Mouse (Mus musculus) B cell, adult 2 months (primary cell): Measurements from ENCODE around the gene Sp110.
"Not testable (repeated sequence)": the region's sequence is repeated elsewhere in the genome, so short reads cannot be mapped to it uniquely, and the experiment has no call there.

Experiments
- DNase-seq, 2 experiments: peaks; one replicate each; pipeline ENCODE4 v3.0.0; 2022

Gene Sp110

DNA sequence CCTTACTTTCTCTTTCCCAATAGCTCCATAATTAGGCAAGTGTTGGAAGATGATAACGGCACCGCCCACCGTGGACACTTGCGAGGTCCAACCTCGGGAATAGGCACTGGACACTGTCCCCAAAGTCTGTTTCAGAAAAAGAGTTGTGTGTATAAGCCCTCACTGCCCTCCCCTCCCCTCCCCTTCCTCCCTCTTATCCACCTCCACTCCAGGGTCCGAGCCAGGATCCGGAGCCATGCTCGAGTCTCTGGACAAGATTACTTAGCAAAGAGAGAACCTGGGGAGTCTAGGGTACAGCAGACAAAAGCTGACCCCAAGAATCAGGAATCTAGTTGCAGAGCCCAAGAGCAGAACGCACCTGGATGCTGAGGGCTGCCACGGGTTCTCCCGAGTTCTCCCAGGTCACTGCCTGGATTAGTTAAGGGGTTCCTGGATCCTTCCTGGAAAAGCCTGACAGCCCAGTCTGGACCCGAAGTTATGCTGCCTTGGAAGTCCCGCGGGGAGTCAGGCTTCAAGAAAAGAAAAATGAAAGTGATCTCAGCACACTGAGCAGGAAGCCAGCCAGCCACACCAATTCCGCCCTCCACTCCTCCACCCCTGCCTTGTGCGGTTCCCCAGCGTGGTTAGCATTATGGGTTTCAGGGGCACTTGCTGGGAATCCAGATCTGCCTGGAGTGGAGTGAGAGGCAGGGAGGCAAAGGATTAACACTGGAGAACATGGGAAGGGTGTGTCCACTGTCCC is at the start of gene Sp110:
TSS of gene Sp110 (minus strand) at position 547 of the 742 bp plus-strand sequence.
- DNase-seq = peak; percentile 52 to 57

DNA sequence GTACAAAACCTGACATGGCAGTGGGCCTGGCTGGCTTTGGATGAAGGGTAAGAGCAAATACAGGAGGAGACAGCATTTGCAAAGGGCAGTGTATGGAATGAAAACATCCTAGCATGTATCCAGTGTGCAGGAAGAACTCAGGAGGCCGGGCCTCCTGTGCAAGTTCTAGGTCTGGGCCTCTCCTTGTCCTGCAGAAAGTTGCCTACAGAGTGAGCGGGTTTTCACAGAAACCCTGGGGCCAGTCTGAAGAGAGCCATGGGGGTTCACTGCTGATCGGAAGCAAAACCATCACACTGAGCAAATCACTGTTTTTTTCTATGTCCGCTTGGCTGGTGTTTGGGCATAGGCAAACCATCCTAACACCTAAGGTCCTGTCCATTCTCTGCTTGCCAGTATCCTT is 39.5 kb upstream of the Sp110 start:
- DNase-seq = not testable (repeated sequence)

DNA sequence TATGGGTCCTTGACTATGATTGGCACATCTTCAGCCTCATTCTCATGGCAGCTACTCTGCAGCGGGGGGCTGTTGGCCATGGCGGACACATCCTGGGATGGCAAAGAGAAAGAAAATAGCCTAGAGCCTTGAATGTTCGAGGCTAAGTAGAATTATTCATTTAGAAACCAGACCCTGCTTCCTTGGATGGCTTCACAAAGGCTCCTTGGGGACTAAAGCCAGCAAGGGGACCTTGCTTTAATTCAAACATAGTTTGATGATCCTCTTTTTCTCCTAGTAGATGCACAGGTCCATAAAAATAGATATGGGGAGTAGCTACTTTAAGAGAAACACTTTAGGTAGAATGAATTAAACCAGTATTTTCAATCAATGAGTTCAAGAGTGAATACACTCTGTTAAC is 38.3 kb upstream of the Sp110 start:
- not testable (repeated sequence) for DNase-seq

DNA sequence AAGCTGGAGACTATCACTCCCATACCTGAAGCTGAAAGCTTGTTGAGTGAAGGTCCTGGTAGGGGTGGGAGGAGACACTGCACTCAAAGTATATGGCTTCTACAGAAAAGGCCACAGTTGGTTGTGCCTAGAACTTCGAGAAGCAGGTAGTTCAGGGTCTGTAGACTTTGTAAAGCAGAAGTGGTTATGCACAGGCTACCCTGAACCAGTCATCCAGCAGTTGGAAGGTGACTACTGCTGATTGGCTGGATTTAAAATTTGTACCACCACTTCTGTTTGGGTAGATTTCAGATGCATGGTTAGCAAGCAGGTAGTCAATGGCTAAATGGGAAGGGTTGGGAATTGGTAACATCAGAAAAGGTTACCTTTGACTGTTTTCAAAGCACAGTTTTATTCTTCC is 20.1 kb upstream of the Sp110 start:
- peak; percentile 46 to 51 for DNase-seq

DNA sequence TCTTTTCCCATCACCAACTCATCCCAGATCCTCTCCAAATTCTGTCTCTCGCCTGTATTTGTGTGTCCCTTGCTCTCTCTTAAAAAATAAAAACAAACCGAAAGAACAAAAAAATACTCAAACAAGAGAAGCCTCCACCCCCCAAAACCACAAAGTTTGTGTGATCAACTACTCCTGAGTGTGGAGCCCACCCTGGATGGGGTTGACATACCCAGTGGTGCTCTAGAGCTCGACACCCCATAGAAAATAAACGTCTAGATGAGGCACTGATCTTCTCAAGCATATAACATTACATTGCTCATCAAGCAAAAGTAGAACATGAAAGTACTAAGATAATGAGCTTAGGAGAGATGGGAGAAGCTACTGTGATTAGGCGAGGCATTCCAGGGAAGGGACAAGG is 18.5 kb upstream of the Sp110 start:
- not testable (repeated sequence) for DNase-seq

DNA sequence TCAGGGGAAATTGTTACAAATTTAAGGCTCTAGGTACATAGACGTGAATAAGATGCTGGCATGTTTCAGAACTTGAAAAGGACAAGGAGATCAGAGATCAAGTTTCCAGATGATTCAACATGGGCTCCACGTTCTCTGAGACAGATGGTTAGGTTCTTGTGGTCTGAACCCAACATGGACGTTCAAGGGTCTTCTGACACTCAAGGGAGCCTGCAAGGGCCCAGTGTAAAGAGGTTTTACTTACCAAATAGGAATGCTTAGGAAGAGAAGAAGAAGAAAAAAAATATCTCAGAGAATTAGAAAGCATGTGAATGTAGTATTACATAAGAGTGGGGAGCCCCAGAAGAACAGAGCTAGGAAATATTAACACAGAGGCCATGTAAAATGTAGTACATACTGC is 17.2 kb upstream of the Sp110 start:
- DNase-seq = not testable (repeated sequence)

DNA sequence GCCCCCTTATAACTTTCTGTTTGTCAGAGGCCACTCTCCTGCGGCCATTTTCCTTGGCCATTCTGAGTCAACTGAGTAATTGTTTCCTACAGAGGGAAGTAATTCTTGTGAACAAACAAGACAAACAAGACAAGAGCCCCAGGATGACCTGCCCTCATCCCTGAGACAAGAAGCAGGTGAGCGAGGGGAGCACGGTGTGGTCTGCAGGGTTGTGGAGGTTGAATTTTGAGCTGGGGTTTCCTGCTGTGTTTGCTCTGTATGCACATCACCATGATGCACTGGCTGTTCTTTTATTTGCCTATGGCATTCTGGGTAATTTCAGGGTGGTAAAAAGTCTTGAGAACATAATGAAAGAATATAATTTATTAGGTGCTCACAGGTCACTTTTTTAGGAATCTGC is 16.5 kb upstream of the Sp110 start:
- DNase-seq = not testable (repeated sequence)

DNA sequence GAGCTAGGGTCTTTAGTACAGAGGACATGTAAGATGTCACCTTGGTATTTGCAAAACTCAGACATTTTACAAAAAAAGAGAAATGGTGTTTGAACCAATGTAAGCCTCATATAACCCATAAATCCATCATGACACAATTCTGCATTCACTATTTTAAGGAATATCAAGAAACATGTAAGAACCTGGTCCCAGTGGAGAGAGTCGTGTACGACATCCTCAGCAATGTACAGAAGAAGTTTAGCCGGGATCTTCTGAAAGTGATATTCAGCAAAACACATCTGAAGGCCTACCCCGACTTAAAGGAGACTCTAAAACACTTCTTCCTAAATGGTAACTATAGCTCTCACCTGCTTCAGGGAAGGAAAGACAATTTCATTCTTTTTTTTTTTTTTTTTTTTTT is 12.0 kb upstream of the Sp110 start:
- not testable (repeated sequence) for DNase-seq

DNA sequence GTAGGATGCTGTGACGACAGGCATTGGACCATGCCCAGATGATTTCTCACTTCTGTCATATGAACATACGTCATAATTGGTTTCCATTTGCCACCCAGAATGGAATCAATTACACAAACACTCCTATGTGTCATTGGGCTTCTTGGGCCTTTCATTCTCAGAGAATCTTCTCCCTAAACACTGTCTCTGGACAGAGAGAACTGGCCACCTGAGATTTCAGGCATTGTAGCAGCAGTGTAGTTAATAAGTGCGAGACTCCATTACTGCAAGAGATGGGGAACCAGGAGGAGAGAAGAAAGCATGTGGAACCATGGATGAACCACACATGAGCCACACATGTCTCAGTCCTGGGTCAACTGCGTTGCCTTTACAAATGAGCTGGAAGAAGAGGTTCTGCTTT is 9.7 kb upstream of the Sp110 start:
- DNase-seq = peak; percentile 60 to 68

DNA sequence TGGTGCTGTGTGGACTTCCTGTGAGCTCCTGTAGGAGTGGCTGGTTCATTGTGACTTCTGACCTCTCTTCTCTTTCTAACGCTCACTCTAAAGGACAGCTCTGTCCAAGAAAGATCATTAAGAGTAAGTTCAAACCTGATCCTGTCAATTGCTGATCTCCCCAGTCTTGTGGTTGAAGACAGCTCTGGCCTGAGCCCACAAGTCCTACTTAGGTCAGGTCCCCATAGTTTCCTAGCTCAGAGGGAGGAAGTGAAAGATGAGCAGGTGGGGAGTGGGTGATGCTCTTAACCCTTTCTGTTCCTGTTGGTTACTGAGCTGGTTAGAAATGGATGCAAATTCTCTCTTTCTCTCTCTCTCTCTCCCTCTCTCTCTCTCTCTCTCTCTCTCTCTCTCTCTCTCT is 5.7 kb upstream of the Sp110 start:
- DNase-seq = not testable (repeated sequence)

DNA sequence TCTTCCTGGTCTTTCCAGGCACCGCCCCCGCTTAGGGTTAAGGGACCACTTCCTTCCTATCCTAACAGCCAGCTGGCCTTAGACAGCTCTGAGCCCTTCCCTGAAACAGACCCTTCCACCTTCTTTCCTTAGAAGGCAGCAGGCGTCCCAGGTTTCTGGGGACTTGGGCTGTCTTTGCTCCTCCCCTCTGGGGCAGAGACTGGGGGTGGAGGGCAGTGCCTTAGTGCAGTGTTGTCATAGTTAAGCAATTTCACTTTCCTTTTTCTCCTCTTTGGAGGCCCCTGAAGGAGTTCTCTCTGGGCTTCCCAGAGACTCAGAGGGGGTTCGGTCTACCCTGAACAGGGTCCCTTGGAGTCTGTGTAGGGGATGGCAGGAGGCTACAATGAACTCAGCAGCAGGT is 2.2 kb upstream of the Sp110 start:
- DNase-seq = peak; percentile 68 to 71

DNA sequence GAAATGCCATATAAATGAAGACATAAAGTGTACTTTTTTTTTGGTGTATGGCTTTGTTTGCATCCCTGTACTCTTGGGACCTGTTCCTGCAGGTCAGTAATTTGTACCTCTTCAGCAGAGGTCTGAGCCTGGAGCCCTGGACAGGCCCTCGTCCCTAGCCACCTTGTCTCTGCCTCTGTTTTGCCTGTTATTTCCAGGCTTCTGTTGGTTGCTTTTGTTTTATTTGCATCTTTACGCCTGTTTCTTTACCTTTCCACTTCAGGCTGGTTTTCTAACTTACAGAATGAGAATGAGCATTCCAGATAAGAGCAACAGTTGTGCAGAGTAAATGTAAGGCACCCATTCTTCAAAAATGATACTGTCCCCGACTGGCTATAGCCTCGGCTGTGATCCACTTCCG is 1.5 kb upstream of the Sp110 start, which contains the start of gene Sp140:
TSS of gene Sp140 (plus strand) at position 301 of the 400 bp plus-strand sequence.
- not testable (repeated sequence) for DNase-seq

DNA sequence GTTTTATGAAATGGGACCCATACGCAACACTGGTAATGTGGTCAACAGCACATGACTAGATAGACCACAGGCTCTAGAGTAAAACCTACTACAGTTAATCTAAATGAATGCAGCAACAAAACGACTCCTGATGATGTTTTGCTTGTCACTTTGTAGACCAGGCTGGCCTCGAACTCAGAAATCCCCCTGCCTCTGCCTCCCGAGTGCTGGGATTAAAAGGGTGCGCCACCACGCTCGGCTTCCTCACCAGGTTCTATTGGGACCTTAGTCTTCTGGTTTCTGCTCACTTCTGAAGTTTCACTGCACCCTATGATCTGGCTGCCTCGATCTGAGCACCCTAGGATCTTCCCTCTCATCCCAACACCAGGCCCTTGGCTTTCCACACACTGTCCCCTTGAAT is 6.1 kb downstream of the Sp110 start:
- not testable (repeated sequence) for DNase-seq

DNA sequence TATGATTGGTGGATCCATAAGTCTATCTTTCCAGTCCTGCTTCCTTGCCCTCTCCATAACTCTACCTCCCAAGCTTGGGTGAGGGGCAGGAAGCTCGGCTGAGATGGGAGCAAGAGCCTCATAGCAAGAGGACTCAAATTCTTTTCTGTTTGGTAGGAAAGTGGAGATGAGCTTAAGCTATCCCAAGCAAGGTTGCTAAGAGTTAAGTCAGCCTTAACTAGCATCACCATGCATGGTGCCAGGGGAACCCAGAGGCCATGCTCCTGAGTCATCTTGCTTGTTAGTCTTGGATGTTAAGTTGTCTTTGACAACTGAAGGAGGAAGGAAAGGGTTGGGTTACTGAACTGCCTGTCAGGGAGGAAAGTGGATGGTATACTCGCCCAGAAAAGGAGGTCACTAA is 9.9 kb downstream of the Sp110 start:
- not testable (repeated sequence) for DNase-seq

DNA sequence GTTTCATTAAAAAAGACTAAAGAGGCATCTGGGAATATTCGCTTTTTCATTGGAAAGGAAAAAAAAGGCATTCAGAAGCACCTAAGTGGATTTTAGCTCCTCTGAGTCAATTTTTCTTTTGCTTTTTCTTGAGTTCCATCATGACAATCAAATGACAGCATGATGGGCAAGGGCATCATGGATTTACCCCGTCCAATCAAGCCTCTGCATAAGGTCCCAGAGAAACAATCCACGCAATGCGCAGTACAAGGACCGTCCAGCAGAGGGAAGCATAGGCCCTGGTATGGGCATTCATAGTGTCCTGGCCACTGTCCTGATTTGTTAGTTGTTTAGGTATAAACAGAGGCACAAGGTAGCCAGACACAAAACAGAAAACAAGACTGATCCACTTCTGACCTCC is 17.1 kb downstream of the Sp110 start:
- peak in 1 of 2 experiments; percentile 27 for DNase-seq

DNA sequence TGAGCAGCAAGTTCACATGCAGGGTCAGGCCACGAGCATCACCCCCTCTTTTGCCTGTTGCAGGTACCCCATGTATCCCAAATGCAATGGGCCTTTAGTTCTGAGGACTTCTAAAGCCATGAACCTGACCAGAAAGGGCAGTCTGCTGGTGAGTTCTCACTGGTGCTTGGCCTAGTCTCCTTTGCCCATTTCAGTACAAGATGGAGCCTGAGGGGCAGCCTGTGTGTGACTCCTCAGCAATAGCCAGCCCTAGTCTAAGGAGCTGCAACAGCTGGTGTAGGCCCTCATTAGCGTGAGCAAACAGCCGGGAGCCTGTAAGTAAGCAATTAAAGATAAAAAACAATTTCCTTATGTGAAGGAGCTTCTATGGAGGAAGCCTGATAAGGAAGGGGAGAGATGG is 18.0 kb downstream of the Sp110 start:
- not testable (repeated sequence) for DNase-seq

DNA sequence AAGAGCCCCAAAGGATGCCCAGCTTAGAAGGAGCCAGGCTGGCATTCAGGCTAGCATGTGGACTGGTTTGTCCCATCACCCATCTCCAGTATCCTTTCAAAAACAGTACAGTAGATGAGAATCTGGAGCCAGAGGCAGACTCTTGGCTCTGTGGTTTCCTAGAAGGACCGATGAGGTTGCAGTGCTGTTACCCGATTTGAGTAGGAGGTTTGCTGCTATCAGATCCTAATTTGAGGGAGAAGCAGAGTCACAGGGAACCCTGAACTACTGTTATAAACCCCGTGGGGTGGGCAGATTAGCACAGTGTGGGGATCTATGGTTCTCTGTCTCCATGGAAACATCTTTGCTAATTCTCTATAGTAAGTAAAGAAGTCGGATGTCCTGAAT is 18.5 kb downstream of the Sp110 start:
- DNase-seq = not testable (repeated sequence)

DNA sequence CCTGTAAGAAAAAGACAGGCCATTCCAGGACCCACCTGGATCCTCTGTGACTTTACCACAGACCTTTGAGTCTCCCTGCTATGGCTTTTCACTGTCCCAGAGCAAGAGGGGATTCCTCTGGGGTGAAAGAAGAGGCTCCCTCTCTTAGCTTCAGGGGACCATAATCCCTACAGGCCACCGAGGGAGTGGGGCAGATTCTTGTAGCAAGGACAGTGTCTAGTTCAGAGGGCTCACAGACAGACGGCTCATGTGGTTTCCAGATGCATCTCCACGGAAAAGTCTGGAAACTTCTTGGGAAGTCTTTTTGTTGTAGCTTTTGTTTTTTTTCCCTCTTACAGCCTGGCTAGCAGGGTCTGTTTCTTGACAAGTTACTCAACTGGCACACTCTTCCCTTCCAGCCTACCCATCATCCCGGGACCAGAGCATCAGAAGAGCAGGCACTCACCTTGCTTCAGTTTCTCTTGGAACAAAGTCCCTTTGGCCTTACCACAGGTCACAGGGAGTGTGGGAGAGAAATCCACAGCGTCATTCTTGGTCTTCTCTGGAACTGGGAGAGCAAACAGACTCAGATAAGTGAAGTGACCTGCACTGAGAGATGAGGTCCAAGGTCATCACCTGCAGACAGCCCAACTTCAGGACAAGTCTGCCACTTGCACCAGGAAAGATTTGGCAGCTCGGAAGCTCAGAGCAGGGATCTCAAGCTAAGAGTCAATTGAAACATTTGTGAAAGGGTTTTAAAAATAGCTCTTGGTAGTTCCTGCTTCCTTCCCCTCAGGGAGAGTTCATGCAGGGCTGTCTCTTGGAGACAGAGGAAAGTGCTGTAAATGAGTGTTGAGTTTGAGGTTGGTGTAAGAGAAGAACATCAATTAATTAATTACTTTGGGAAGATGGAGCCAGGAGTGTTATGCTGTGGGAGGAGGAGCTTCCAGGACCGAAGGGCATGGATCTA is 19.1 kb downstream of the Sp110 start:
- not testable (repeated sequence) for DNase-seq

DNA sequence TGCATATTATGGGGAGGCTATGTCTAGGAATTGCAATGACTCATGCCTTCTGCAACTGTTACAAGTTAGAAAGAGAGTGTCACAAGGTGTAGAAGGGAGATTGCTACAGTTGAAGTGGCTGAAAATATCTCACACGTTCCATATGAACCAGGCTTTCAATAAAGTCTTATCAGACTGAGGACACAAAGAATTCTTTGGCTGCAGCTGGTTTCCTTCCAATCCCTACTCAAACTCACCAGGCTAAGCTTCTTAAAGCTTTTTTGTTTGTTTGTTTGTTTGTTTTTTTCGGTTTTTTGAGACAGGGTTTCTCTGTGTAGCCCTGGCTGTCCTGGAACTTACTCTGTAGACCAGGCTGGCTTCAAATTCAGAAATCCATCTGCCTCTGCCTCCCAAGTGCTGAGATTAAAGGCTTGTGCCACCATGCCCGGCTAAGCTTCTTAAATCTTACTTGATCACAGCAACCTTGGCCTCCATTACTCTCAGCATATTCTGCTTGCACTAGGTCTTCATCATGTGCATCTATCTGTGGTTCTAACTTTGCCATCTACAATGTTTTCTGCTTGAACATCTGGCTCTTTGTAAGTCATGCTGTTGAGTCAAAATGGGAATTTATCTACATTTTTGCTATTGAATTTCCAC is 20.1 kb downstream of the Sp110 start:
- DNase-seq = not testable (repeated sequence)

DNA sequence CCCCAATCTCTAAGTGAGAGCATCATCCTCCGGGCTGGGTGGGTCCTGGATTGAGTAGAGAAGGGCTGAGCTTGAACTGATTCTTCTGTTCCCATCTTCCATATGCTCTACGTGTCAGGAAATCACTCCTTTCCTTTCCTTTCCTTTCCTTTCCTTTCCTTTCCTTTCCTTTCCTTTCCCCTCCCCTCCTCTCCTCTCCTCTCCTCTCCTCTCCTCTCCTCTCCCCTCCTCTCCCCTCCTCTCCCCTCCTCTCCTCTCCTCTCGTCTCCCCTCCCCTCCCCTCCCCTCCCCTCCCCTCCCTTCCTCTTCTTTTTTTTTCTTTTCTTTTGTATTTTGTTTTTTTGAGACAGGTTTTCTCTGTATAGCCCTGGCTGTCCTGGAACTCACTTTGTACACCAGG is 23.2 kb downstream of the Sp110 start, which contains the start of gene G530012D18Rik:
TSS of gene G530012D18Rik (plus strand) at position 301 of the 400 bp plus-strand sequence.
- not testable (repeated sequence) for DNase-seq

DNA sequence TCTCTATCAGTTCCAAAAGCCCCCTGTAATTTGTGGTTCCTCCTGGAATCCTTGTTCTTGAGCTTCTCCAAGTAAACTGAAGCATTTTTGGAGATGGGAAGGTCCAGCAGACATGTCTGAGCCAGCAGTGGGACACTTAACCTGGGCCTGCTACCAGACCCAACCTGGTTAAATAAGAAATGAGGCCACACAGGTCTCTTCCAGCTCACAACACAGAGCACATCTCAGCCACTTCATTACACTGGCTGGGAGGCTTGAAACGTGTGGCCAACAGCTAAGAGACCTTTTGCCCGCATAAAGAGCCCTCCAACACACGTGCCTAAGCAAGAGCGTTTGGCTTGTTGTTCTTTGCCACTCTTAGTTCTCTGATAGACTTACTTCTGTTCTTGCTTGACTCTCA is 25.1 kb downstream of the Sp110 start:
- peak in 1 of 2 experiments; percentile 17 for DNase-seq

DNA sequence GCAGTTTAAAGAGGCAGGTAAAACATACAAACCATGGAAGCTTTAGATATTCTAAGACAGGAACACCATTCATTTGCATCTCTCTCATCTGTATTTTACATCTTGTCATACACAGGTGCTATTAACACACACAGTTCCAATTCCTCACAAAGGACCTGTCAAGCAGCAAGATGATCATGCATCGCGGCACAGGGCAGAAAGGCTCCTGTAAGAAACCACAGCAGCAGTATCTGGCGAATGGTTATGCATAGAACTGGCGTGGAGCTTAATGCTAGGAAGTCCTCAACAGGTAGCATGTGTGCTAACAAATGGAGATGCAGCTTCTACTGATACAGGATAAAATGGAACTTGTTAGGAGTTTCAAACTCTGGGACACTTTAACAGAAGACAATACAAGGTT is 43.4 kb downstream of the Sp110 start:
- DNase-seq = peak; percentile 12 to 20

DNA sequence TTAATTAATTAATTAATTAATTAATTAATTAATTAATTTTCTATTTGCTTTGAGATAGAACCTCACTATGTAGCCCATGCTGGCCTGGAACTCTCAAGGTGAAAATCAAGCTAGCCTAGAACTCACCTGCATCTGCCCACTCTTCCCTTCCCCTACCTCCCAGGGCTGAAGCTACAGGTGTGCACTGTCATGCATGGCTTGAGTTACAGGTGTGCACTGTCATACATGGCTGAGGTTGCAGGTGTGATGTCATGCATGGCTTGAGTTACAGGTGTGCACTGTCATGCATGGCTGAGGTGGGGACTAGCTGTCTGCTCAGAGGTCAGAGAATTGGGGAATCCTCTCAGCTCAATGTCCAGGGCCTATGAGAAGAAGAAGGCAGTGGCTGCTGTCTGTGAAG is 52.2 kb downstream of the Sp110 start:
- not testable (repeated sequence) for DNase-seq
